Mouse (Mus musculus) lung, embryonic 14.5 days (tissue): ENCODE results near the gene Krtap16-1. TPM values are rescaled to one million over a fixed set of nuclear protein-coding genes. Genes with fewer than 3 reads are reported as not detected.

Source experiments
- ATAC-seq: fragments of 200-750 bp; cut with Nextera tagmentation; 2 replicates; pipeline ENCODE4 v1.8.0; 2017; ENCODE audit warnings: mild to moderate bottlenecking, moderate TSS enrichment, moderate library complexity; ENCODE audit not compliant: insufficient read depth
- DNase-seq: peaks from one replicate; pipeline ENCODE4 v3.0.0-alpha.2; 2015
- H3K27ac ChIP-seq: fragments of 300-500 bp; sonication (generic); 2 replicates; pipeline ENCODE4 v1.5.1; 2014; ENCODE audit warnings: low read depth, mild to moderate bottlenecking, moderate library complexity
- H3K27me3 ChIP-seq: fragments of 300-500 bp; sonication (generic); 2 replicates; pipeline ENCODE4 v1.6.1; 2014; ENCODE audit warnings: low read length, control low read depth; ENCODE audit not compliant: insufficient read depth
- H3K36me3 ChIP-seq: fragments of 300-500 bp; sonication (generic); 2 replicates; pipeline ENCODE4 v1.6.1; 2014; ENCODE audit warnings: control low read depth; ENCODE audit not compliant: insufficient read depth
- H3K4me1 ChIP-seq: fragments of 300-500 bp; sonication (generic); 2 replicates; pipeline ENCODE4 v1.6.1; 2014; ENCODE audit warnings: antibody characterized with exemption, control low read depth; ENCODE audit not compliant: insufficient read depth
- H3K4me2 ChIP-seq: fragments of 300-500 bp; sonication (generic); 2 replicates; pipeline ENCODE4 v1.6.1; 2014; ENCODE audit warnings: mild to moderate bottlenecking
- H3K4me3 ChIP-seq: fragments of 300-500 bp; sonication (generic); 2 replicates; pipeline ENCODE4 v1.5.1; 2014; ENCODE audit warnings: low read depth, low read length
- H3K9ac ChIP-seq: fragments of 300-500 bp; sonication (generic); 2 replicates; pipeline ENCODE4 v1.6.1; 2014
- H3K9me3 ChIP-seq: fragments of 300-500 bp; sonication (generic); 2 replicates; pipeline ENCODE4 v1.6.1; 2016; ENCODE audit warnings: low read depth, low read length, control low read depth
- CTCF ChIP-seq: IDR thresholded peaks from 2 replicates; pipeline ENCODE4 v1.5.1; 2016; ENCODE audit warnings: antibody characterized with exemption, low read depth
- WGBS: fragments of 180-500 bp; shearing (Covaris S2); extraction: QIAGEN DNeasy Blood & Tissue Kit; methylation state at CpG from one replicate; pipeline ENCODE4 v1.1.7; 2014; 5-methylcytosine and 5-hydroxymethylcytosine counted together
- polyA plus RNA-seq: library from polyadenylated mRNA; unstranded; fragments of >200 nt; fragmentation: Nextera tagmentation; extraction: Ambion mirVana; gene quantifications from 2 replicates; pipeline ENCODE4 v1.2.1, GENCODE M21; 2014

Krtap16-1 gene
- polyA plus RNA-seq, 1 experiment from 2014 or later: not detected

- WGBS: 60% methylated on average over 6 of the region's 6 CpGs
- H3K36me3 ChIP-seq: no peaks in the 10 kb centered on the region
- no peak overlapping the region for H3K4me2 ChIP-seq
- H3K9me3 ChIP-seq: no peaks in the 10 kb centered on the region
- no peak overlapping the region for H3K9ac ChIP-seq
- DNase-seq (no peak), ATAC-seq (no peak)
- no peak for TF ChIP-seq CTCF
- no peaks in the 10 kb centered on the region for H3K4me1 ChIP-seq
- no peak overlapping the region for H3K27ac ChIP-seq
- H3K27me3 ChIP-seq: no peaks in the 10 kb centered on the region
- no peak overlapping the region for H3K4me3 ChIP-seq
Observed at GRCm38 (mm10) chr11:99964213-99964612, 22.2 kb downstream of the Krtap16-1 start.

- H3K27me3 ChIP-seq: no peaks in the 10 kb centered on the region
- H3K36me3 ChIP-seq: no peaks in the 10 kb centered on the region
- no peak within 1 kb of the TSS for H3K27ac ChIP-seq
- no peak for TF ChIP-seq CTCF
- no peak within 1 kb of the TSS for H3K9ac ChIP-seq
- ATAC-seq (no peak), DNase-seq (no peak)
- no peak within 1 kb of the TSS for H3K4me2 ChIP-seq
- 91% methylated on average over 2 of the region's 2 CpGs for WGBS
- H3K9me3 ChIP-seq: no peaks in the 10 kb centered on the region
- H3K4me1 ChIP-seq: no peaks in the 10 kb centered on the region
- H3K4me3 ChIP-seq: no peak within 1 kb of the TSS
Observed at GRCm38 (mm10) chr11:99948175-99948574, 38.2 kb downstream of the Krtap16-1 start, which contains the start of gene Krtap9-5. Gene Krtap9-5 (plus strand): TSS chr11:99948475.

GRCm38 (mm10) chr11:99937751-99938264 lies 48.6 kb downstream of the Krtap16-1 start:
- no peak for TF ChIP-seq CTCF
- no peak overlapping the region for H3K4me2 ChIP-seq

GRCm38 (mm10) chr11:99935991-99936390 lies 50.4 kb downstream of the Krtap16-1 start, which contains the start of gene Krtap31-2:
Gene Krtap31-2 (plus strand): TSS chr11:99936291.
- H3K4me2 ChIP-seq: no peak within 1 kb of the TSS
- ATAC-seq: no peak
- WGBS: 79% methylated on average over 1 of the region's 1 CpGs

More at GRCm38 (mm10) chr11:99937751-99938264, 48.6 kb downstream of the Krtap16-1 start:
- 71% methylated on average over 9 of the region's 9 CpGs for WGBS
- DNase-seq (no peak), ATAC-seq (no peak)
- H3K9me3 ChIP-seq: no peaks in the 10 kb centered on the region
- H3K27ac ChIP-seq: no peak overlapping the region
- H3K4me1 ChIP-seq: no peaks in the 10 kb centered on the region
- no peaks in the 10 kb centered on the region for H3K27me3 ChIP-seq
- no peaks in the 10 kb centered on the region for H3K36me3 ChIP-seq
- H3K4me3 ChIP-seq: no peak overlapping the region
- H3K9ac ChIP-seq: no peak overlapping the region

More at GRCm38 (mm10) chr11:99935991-99936390, 50.4 kb downstream of the Krtap16-1 start, which contains the start of gene Krtap31-2:
- Histone ChIP-seq H3K9ac (no peak within 1 kb of the TSS), H3K27ac (no peak within 1 kb of the TSS), H3K4me1 (no peaks in the 10 kb centered on the region), H3K36me3 (no peaks in the 10 kb centered on the region), H3K4me3 (no peak within 1 kb of the TSS), H3K27me3 (no peaks in the 10 kb centered on the region), H3K9me3 (no peaks in the 10 kb centered on the region)
- DNase-seq: no peak
- TF ChIP-seq CTCF: no peak

Other genes starting within 250 kb of the Krtap16-1 start
- not detected in 2 replicates for gene Gm11595, start 213.7 kb downstream of the Krtap16-1 start, polyA plus RNA-seq
- gene Krtap4-8, start 205.9 kb downstream of the Krtap16-1 start, polyA plus RNA-seq: not detected in 2 replicates
- not detected in 2 replicates for gene Krtap4-9, start 201.4 kb downstream of the Krtap16-1 start, polyA plus RNA-seq
- gene Gm11596, start 193.1 kb downstream of the Krtap16-1 start, polyA plus RNA-seq: not detected in 2 replicates
- not detected in 2 replicates for gene Gm11569, start 187.7 kb downstream of the Krtap16-1 start, polyA plus RNA-seq
- gene Gm11554, start 182.2 kb downstream of the Krtap16-1 start, polyA plus RNA-seq: not detected in 2 replicates
- gene Krtap4-13, start 176.7 kb downstream of the Krtap16-1 start, polyA plus RNA-seq: not detected in 2 replicates
- not detected in 2 replicates for gene Gm11564, start 170.9 kb downstream of the Krtap16-1 start, polyA plus RNA-seq
- gene 2300003K06Rik, start 148.5 kb downstream of the Krtap16-1 start, polyA plus RNA-seq: not detected in 2 replicates
- gene Krtap4-16, start 135.0 kb downstream of the Krtap16-1 start, polyA plus RNA-seq: not detected in 2 replicates
- gene Gm11568, start 128.7 kb downstream of the Krtap16-1 start, polyA plus RNA-seq: not detected in 2 replicates
- gene Gm11559, start 122.1 kb downstream of the Krtap16-1 start, polyA plus RNA-seq: not detected in 2 replicates
- not detected in 2 replicates for gene Krtap9-1, start 113.2 kb downstream of the Krtap16-1 start, polyA plus RNA-seq
- not detected in 2 replicates for gene Gm11567, start 107.4 kb downstream of the Krtap16-1 start, polyA plus RNA-seq
- not detected in 2 replicates for gene Krtap31-1, start 78.7 kb downstream of the Krtap16-1 start, polyA plus RNA-seq
- not detected in 2 replicates for gene Gm11565, start 71.8 kb downstream of the Krtap16-1 start, polyA plus RNA-seq
- not detected in 2 replicates for gene Krtap31-2, start 50.3 kb downstream of the Krtap16-1 start, polyA plus RNA-seq
- gene Krtap9-5, start 38.1 kb downstream of the Krtap16-1 start, polyA plus RNA-seq: not detected in 2 replicates
- not detected in 2 replicates for gene Krtap29-1, start 7.5 kb downstream of the Krtap16-1 start, polyA plus RNA-seq
- gene Krtap17-1, start 7.4 kb upstream of the Krtap16-1 start, polyA plus RNA-seq: 0.75 and 0.87 TPM in 2 replicates
- not detected in 2 replicates for gene Krt33a, start 29.6 kb upstream of the Krtap16-1 start, polyA plus RNA-seq
- gene Krt33b, start 43.3 kb upstream of the Krtap16-1 start, polyA plus RNA-seq: not detected in 2 replicates
- gene Krt34, start 55.0 kb upstream of the Krtap16-1 start, polyA plus RNA-seq: not detected in 2 replicates
- not detected in 2 replicates for gene Krt31, start 64.0 kb upstream of the Krtap16-1 start, polyA plus RNA-seq
- not detected in 2 replicates for gene Krt32, start 101.6 kb upstream of the Krtap16-1 start, polyA plus RNA-seq
- not detected in 2 replicates for gene Krt35, start 109.6 kb upstream of the Krtap16-1 start, polyA plus RNA-seq
- 0.11 TPM in 1 of 2 replicates, not detected in the other for gene Krt36, start 119.0 kb upstream of the Krtap16-1 start, polyA plus RNA-seq
- 0.27 TPM in 1 of 2 replicates, not detected in the other for gene Krt13, start 135.0 kb upstream of the Krtap16-1 start, polyA plus RNA-seq
- 3.9 and 4.4 TPM in 2 replicates for gene Krt15, start 149.3 kb upstream of the Krtap16-1 start, polyA plus RNA-seq
- 86.7 and 91.0 TPM in 2 replicates for gene Krt19, start 162.1 kb upstream of the Krtap16-1 start, polyA plus RNA-seq
- not detected in 2 replicates for gene Krt9, start 206.6 kb upstream of the Krtap16-1 start, polyA plus RNA-seq
- 0.31 TPM in 1 of 2 replicates, not detected in the other for gene Krt14, start 221.0 kb upstream of the Krtap16-1 start, polyA plus RNA-seq